Mouse (Mus musculus) MEL (cell line): ENCODE measurements at regions not wholly inside any gene's neighbourhood (a gene's known extent, or its start where the extent isn't known, plus 50 kb on each side); places are given as distances from the start of the nearest gene placed in this dataset.

ENCODE experiments used
- CHD1 ChIP-seq: IDR thresholded peaks from 2 replicates; pipeline ENCODE4 v1.6.1; 2012; ENCODE audit warnings: low read depth, mild to moderate bottlenecking, inconsistent platforms, low read length, improper control_type of control experiment
- CHD2 ChIP-seq: IDR thresholded peaks from 2 replicates; pipeline ENCODE4 v1.6.1; 2011; ENCODE audit warnings: low read length, improper control_type of control experiment
- CTCF ChIP-seq, 3 experiments: IDR thresholded peaks in 2 of 3; conservative IDR thresholded peaks in 1 of 3; 2 replicates each; pipeline ENCODE4 v1.5.1; 2011 to 2012; ENCODE audit warnings: low read length in 3 of 3, low read depth in 2 of 3, mild to moderate bottlenecking in 2 of 3, improper control_type of control experiment in 1 of 3, inconsistent platforms in 1 of 3, mixed read lengths in 1 of 3, moderate library complexity in 1 of 3; ENCODE audit not compliant: control insufficient read depth in 1 of 3, insufficient read depth in 1 of 3, poor library complexity in 1 of 3, severe bottlenecking in 1 of 3
- EP300 ChIP-seq, 2 experiments: IDR thresholded peaks; 2 replicates each; pipeline ENCODE4 v1.6.1; 2011; ENCODE audit warnings: improper control_type of control experiment in 2 of 2, low read length in 2 of 2, low read depth in 1 of 2, mild to moderate bottlenecking in 1 of 2
- MXI1 ChIP-seq: IDR thresholded peaks from 2 replicates; pipeline ENCODE4 v1.6.1; 2011; ENCODE audit warnings: mild to moderate bottlenecking, low read depth, low read length, improper control_type of control experiment
- NELFE ChIP-seq: IDR thresholded peaks from 2 replicates; pipeline ENCODE4 v1.6.1; 2011; ENCODE audit warnings: low read depth, low read length, improper control_type of control experiment
- NRF1 ChIP-seq: IDR thresholded peaks from 2 replicates; pipeline ENCODE4 v1.6.1; 2014; ENCODE audit warnings: low read depth, mild to moderate bottlenecking, inconsistent platforms, low read length, improper control_type of control experiment, moderate library complexity; ENCODE audit not compliant: poor library complexity, insufficient read depth, severe bottlenecking
- POLR2A ChIP-seq, 2 experiments: IDR thresholded peaks; 2 replicates each; pipeline ENCODE4 v1.6.1; 2011 to 2012; ENCODE audit warnings: low read length in 2 of 2, mild to moderate bottlenecking in 2 of 2, control low read depth in 1 of 2, improper control_type of control experiment in 1 of 2, low read depth in 1 of 2, moderate library complexity in 1 of 2; ENCODE audit not compliant: control insufficient read depth in 1 of 2, insufficient read depth in 1 of 2, poor library complexity in 1 of 2
- POLR2AphosphoS5 ChIP-seq: IDR thresholded peaks from 2 replicates; pipeline ENCODE4 v1.6.1; 2012; ENCODE audit warnings: low read depth, borderline replicate concordance, mild to moderate bottlenecking, inconsistent platforms, low read length, moderate library complexity, mixed read lengths
- RCOR1 ChIP-seq: IDR thresholded peaks from 2 replicates; pipeline ENCODE4 v1.6.1; 2012; ENCODE audit warnings: low read depth, mild to moderate bottlenecking, inconsistent platforms, low read length, improper control_type of control experiment
- SIN3A ChIP-seq: IDR thresholded peaks from 2 replicates; pipeline ENCODE4 v1.6.1; 2012; ENCODE audit warnings: low read length, improper control_type of control experiment, inconsistent platforms
- TCF12 ChIP-seq: IDR thresholded peaks from 2 replicates; pipeline ENCODE4 v1.6.1; 2014; ENCODE audit warnings: low read depth, mild to moderate bottlenecking, inconsistent platforms, low read length, improper control_type of control experiment, moderate library complexity
- USF2 ChIP-seq, 2 experiments: IDR thresholded peaks; 2 replicates each; pipeline ENCODE4 v1.6.1; 2011 to 2012; ENCODE audit warnings: improper control_type of control experiment in 2 of 2, low read length in 2 of 2, borderline replicate concordance in 1 of 2, inconsistent platforms in 1 of 2, low read depth in 1 of 2, mild to moderate bottlenecking in 1 of 2; ENCODE audit not compliant: insufficient read depth in 1 of 2
- ZNF384 ChIP-seq: IDR thresholded peaks from 2 replicates; pipeline ENCODE4 v1.6.1; 2012; ENCODE audit warnings: low read depth, mild to moderate bottlenecking, inconsistent platforms, low read length, improper control_type of control experiment

DNA sequence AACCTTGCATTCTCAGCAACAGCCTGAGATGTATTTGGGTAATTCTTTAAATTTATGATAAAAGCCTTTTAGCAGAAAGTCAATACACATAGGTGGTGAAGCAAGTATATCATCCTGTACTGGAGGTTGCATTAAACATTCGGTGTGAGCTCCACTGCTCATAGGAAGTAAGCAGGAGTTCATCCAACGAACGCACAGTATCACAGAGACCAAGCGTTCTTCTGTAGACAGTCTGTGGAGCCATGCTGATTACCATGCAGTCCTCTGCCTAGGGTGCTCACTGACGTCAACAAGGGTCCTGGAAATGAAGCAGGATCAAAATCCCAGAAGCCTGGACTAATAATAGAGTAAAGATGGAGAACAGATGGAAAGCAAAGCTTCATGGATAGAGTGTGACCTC, 391.1 kb upstream of the Mef2c start:
- no peak for TF ChIP-seq USF2 (IDR thresholded peaks at IDR 0.05; ENCODE audit: borderline replicate concordance in 1 of 2, insufficient read depth in 1 of 2, low read depth in 1 of 2, low read length in 2 of 2)
- no peak for TF ChIP-seq POLR2A (IDR thresholded peaks at IDR 0.05; ENCODE audit: control insufficient read depth in 1 of 2, insufficient read depth in 1 of 2, low read depth in 1 of 2, low read length in 2 of 2, poor library complexity in 1 of 2)
- TF ChIP-seq ZNF384 = no peak
- TF ChIP-seq CHD2 = no peak
- no peak for TF ChIP-seq SIN3A
- TF ChIP-seq CHD1 = no peak
- TF ChIP-seq TCF12 = no peak
- no peak for TF ChIP-seq RCOR1
- no peak for TF ChIP-seq EP300 (IDR thresholded peaks at IDR 0.05; ENCODE audit: low read depth in 1 of 2, low read length in 2 of 2)
- TF ChIP-seq NRF1 = no peak
- TF ChIP-seq MXI1 = no peak
- TF ChIP-seq NELFE = no peak
- no peak for TF ChIP-seq POLR2AphosphoS5
- TF ChIP-seq CTCF (IDR thresholded peaks at IDR 0.05 in 2 of 3, conservative IDR thresholded peaks at IDR 0.05 in 1 of 3; ENCODE audit: control insufficient read depth in 1 of 3, insufficient read depth in 1 of 3, low read depth in 2 of 3, low read length in 3 of 3, poor library complexity in 1 of 3, severe bottlenecking in 1 of 3) = no peak
